Mouse (Mus musculus) limb, embryonic 13.5 days (tissue): ENCODE measurements around the gene Slc26a1. TPM values are rescaled to one million over a fixed set of nuclear protein-coding genes. Genes with fewer than 3 reads are reported as not detected.

ENCODE experiments used
- ATAC-seq: fragments of 200-750 bp; cut with Nextera tagmentation; 2 replicates; pipeline ENCODE4 v1.8.0; 2017; ENCODE audit warnings: low read depth, moderate number of reproducible peaks, moderate TSS enrichment; ENCODE audit not compliant: low FRiP score
- H3K27ac ChIP-seq: fragments of 300-500 bp; sonication (generic); 2 replicates; pipeline ENCODE4 v1.5.1; 2015; ENCODE audit warnings: inconsistent platforms, mild to moderate bottlenecking, moderate library complexity
- H3K27me3 ChIP-seq: fragments of 300-500 bp; sonication (generic); 2 replicates; pipeline ENCODE4 v1.6.1; 2015; ENCODE audit warnings: mild to moderate bottlenecking, inconsistent platforms
- H3K36me3 ChIP-seq: fragments of 300-500 bp; sonication (generic); 2 replicates; pipeline ENCODE4 v1.6.1; 2015; ENCODE audit warnings: inconsistent platforms, mild to moderate bottlenecking, moderate library complexity
- H3K4me1 ChIP-seq: fragments of 300-500 bp; sonication (generic); 2 replicates; pipeline ENCODE4 v1.6.1; 2015; ENCODE audit warnings: inconsistent platforms
- H3K4me2 ChIP-seq: fragments of 300-500 bp; sonication (generic); replicated peaks from 2 replicates; pipeline ENCODE4 v1.6.1; 2015; ENCODE audit warnings: inconsistent platforms, mild to moderate bottlenecking, moderate library complexity
- H3K4me3 ChIP-seq: fragments of 300-500 bp; sonication (generic); 2 replicates; pipeline ENCODE4 v1.5.1; 2015; ENCODE audit warnings: moderate library complexity, mild to moderate bottlenecking, inconsistent platforms
- H3K9ac ChIP-seq: fragments of 300-500 bp; sonication (generic); 2 replicates; pipeline ENCODE4 v1.6.1; 2015; ENCODE audit warnings: mild to moderate bottlenecking, inconsistent platforms
- H3K9me3 ChIP-seq: fragments of 300-500 bp; sonication (generic); 2 replicates; pipeline ENCODE4 v1.6.1; 2016; ENCODE audit warnings: inconsistent platforms
- WGBS: fragments of 180-500 bp; shearing (Covaris S2); methylation state at CpG from one replicate; pipeline ENCODE4 v1.1.7; 2015; 5-methylcytosine and 5-hydroxymethylcytosine counted together
- polyA plus RNA-seq: library from polyadenylated mRNA; unstranded; fragments of >200 nt; fragmentation: Nextera tagmentation; extraction: Ambion mirVana; gene quantifications from 2 replicates; pipeline ENCODE4 v1.2.1, GENCODE M21; 2015

The Slc26a1 gene
- polyA plus RNA-seq, 1 experiment from 2014 or later: 1.8 TPM

DNA sequence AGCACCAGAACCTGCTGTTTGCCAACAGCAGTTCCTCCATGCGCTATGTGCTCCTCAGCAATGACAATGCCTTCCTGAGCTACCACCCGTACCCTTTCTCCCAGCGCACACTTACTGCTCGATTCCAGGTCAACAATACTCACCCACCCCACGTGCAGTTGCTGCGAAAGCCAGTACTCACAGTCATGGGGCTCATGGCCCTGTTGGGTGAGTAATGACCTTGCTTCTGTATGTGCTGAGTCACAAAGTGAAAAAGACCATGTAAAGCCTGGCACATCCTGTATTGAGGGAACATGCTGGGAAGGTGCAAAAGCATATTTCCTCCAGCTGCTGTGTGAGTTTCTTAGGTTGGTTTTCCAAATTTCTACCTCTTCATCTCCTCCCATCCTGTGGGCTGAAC is 5.5 kb upstream of the Slc26a1 start:
- Histone ChIP-seq H3K4me3 (no peak overlapping the region), H3K4me1 (peaks cover 17% of the 10 kb centered on the region), H3K9me3 (no peaks in the 10 kb centered on the region), H3K9ac (no peak overlapping the region), H3K27me3 (no peaks in the 10 kb centered on the region), H3K4me2 (no peak overlapping the region), H3K27ac (no peak overlapping the region), H3K36me3 (peaks cover 25% of the 10 kb centered on the region; the same call in 1 of the 2 replicates)
- ATAC-seq: no peak
- WGBS: 91% methylated on average over 6 of the region's 6 CpGs

DNA sequence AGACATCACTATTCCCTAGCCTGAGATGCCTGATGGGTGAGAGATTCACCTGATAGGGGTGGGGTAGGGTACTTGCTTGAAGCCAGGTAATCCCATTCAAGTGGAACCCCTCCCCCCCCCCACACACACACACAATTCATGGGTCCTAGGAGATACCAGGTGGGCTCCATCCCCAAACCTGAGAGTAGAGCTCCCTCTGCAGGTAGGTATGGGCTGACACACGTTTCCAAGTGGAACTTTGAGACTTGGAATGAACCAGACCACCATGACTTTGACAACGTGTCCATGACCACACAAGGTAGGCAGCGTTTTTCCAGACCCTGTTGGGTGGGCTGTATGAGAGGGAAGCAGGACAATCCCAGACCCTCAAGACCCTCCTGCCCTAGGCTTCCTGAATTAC is 4.5 kb upstream of the Slc26a1 start:
- no peaks in the 10 kb centered on the region for H3K27me3 ChIP-seq
- H3K9me3 ChIP-seq: no peaks in the 10 kb centered on the region
- peaks cover 22% of the 10 kb centered on the region; the same call in 1 of the 2 replicates for H3K36me3 ChIP-seq
- no peak for ATAC-seq
- H3K4me3 ChIP-seq: no peak overlapping the region
- WGBS: 52% methylated on average over 3 of the region's 3 CpGs
- H3K9ac ChIP-seq: no peak overlapping the region
- no peak overlapping the region for H3K27ac ChIP-seq
- no peak overlapping the region for H3K4me2 ChIP-seq
- peaks cover 17% of the 10 kb centered on the region for H3K4me1 ChIP-seq

DNA sequence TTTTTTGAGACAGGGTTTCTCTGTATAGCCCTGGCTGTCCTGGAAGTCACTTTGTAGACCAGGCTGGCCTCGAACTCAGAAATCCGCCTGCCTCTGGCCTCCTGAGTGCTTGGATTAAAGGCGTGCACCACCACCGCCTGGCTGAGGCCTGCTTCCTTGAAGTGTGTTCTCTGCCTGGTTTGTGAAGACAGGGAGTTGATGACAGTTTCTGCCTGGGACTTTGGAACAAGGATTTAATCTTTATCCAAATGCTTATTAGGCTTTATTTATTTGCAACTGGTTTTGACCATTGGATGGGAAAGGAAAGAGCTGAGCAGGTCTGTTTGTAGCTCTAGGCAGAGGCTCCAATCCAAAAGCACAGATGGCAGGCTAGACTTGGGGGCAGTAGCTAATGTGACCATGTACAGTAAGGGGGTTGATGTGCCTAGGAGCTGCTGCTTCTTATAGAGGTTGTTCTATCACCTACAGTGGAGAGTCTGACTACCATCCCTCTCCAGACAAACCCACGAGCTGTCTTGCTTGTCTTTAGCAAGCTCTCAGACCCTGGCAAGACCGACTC is 3.0 kb upstream of the Slc26a1 start:
- no peak overlapping the region for H3K4me3 ChIP-seq
- no peaks in the 10 kb centered on the region for H3K27me3 ChIP-seq
- H3K9me3 ChIP-seq: no peaks in the 10 kb centered on the region
- H3K36me3 ChIP-seq: peaks cover 15% of the 10 kb centered on the region; the same call in 1 of the 2 replicates
- no peak overlapping the region for H3K4me2 ChIP-seq
- H3K4me1 ChIP-seq: peaks cover 20% of the 10 kb centered on the region
- no peak overlapping the region for H3K27ac ChIP-seq
- H3K9ac ChIP-seq: no peak overlapping the region
- ATAC-seq: no peak
- 92% methylated on average over 6 of the region's 6 CpGs for WGBS

DNA sequence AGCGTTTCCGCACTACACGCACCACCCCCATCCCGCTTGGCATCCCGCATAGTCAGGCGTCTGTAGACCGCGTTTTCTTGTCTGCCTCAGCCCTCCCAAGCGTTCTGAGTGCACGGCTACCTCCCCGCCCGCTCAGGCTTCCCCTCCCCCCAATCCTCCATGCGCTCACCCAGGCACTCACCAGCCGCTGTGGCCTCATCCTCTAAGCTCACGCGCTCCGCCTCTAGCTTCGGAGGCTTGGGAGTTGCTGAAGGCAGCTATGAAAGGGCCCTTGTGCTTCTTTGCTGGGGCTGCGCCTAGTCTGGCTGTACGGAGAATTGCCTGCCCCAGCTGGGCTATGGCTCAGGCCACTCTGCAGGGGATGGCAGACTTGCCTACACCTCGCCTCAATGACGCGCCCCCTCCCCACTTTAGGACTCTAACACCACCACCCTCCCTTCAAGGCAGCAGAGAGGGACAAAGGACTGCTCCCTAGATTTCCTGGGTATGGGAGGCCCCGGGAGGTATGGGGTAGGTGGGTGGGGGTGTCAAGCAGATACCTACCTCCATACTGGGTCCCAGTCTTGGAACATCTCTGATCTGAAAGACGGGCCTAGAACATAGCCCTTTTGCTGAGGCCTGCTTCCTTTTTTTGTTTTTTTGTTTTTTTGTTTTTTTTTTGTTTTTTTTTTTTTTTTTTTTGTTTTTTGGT is 2.4 kb upstream of the Slc26a1 start:
- Histone ChIP-seq H3K9ac (peak overlapping the region; percentile 62), H3K9me3 (no peaks in the 10 kb centered on the region), H3K4me1 (peaks cover 20% of the 10 kb centered on the region), H3K27ac (peak overlapping the region; percentile 89), H3K4me2 (peak overlapping the region; percentile 73), H3K4me3 (peak overlapping the region; percentile 42), H3K27me3 (no peaks in the 10 kb centered on the region), H3K36me3 (peaks cover 18% of the 10 kb centered on the region)
- peak; percentile 89 for ATAC-seq
- 3% methylated on average over 25 of the region's 25 CpGs for WGBS

DNA sequence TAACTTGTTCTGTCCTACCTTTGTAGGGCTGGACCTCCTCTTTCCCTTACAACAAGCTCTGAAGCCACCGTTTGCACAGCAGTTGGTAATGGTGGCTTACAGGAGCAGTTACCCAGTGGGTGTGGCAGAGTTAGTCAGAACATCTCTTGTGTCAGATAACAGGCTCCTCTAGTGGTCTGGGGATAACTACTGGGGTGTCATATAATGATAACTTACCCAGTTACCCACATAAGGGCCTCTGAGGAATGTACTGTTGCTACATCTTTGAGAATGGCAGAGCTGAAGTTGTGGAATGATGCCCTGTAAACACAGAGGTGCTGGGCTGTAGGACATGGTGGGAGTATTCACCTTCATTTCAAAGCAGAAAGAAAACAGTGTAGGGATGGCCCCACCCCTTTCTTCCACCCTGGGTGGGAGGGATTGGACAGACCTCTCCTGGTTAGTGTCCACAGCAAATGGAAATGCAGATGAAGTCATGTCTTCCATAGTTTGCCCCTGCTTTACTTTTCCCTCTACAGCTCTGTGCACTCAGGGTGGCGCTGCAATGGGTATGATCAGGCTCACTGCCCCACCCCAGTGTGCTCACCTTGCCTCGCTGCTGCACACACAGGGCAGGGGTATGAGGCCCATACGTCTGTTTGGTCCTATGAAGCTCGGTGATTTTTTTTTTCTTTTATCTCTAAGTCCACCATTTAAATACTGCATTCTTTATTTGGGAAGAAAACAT is 1.6 kb upstream of the Slc26a1 start:
- Histone ChIP-seq H3K9me3 (no peaks in the 10 kb centered on the region), H3K36me3 (peaks cover 25% of the 10 kb centered on the region), H3K4me3 (peak overlapping the region; percentile 42), H3K27ac (peak overlapping the region; percentile 89), H3K4me1 (peaks cover 20% of the 10 kb centered on the region), H3K4me2 (peak overlapping the region; percentile 73), H3K27me3 (no peaks in the 10 kb centered on the region), H3K9ac (peak overlapping the region; percentile 62)
- ATAC-seq: peak; percentile 45
- 15% methylated on average over 5 of the region's 5 CpGs for WGBS

DNA sequence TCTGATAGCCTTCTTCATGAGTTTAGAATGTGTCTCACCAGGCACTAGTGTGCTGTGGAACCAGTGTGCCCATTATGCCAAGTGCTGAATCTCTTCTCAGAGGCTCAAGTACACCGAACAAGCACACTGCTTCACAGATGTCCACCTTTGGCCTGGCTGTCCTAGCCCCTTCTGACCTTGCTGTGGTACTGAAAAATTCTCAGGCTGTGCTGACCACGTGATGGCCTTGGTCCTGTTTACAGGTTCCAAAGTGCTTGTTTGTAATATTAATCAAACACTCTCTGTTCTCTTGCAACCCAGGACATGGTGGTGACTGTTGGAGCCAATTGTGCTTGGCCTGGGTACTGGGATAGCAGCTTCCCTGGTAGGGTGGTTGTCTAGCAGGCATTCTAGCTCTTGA is 745 bp downstream of the Slc26a1 start:
- no peak overlapping the region for H3K4me3 ChIP-seq
- no peaks in the 10 kb centered on the region for H3K27me3 ChIP-seq
- no peak overlapping the region for H3K27ac ChIP-seq
- H3K9ac ChIP-seq: no peak overlapping the region
- H3K36me3 ChIP-seq: peaks cover 26% of the 10 kb centered on the region
- H3K9me3 ChIP-seq: no peaks in the 10 kb centered on the region
- H3K4me1 ChIP-seq: peaks cover 31% of the 10 kb centered on the region
- H3K4me2 ChIP-seq: no peak overlapping the region
- 82% methylated on average over 2 of the region's 2 CpGs for WGBS
- ATAC-seq: no peak

DNA sequence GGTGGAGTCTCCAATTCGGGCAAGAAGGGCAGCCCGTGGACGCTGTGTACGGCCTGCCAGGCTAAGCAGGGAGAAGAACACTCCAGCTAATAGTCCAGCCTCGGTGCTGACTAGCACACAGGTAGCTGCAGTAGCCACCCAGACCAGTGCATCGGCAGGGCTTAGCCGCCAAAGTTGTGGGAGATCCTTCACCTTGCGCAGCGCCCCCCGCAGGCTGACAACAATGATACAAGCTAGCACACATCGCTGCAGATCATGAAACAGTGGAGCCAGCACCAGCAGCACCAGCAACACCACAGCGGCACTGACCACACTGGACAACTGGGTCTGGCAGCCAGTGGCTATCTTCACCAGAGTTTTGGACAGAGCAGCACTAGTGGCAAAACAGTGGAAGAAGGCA is 3.6 kb downstream of the Slc26a1 start:
- H3K27ac ChIP-seq: no peak overlapping the region
- H3K4me2 ChIP-seq: no peak overlapping the region
- no peaks in the 10 kb centered on the region for H3K9me3 ChIP-seq
- peaks cover 26% of the 10 kb centered on the region for H3K36me3 ChIP-seq
- no peaks in the 10 kb centered on the region for H3K27me3 ChIP-seq
- H3K4me3 ChIP-seq: no peak overlapping the region
- ATAC-seq: no peak
- H3K4me1 ChIP-seq: peaks cover 30% of the 10 kb centered on the region
- WGBS: 91% methylated on average over 12 of the region's 12 CpGs
- no peak overlapping the region for H3K9ac ChIP-seq

DNA sequence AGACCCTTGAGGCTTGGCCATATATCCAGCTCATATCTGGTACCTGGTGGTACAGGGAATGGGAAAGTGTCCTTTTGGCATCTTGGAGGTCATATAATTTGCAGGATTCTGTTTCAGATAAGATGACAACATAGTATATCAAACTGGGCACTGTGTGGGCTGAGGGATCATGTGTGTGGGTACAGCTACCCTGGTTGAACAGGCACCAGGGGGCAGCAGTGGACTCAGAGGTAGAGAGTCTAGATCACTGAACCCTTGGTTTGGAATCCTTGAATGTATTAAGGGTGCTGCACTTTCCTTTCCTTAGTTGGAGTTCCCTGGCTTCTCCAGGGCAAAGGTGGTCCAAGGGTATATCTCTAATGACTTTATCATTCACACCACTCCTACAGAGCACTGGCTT is 4.6 kb downstream of the Slc26a1 start:
- Histone ChIP-seq H3K9me3 (no peaks in the 10 kb centered on the region), H3K27me3 (0 out of 2 replicates have a peak, but pooled peaks cover 3% of the 10 kb centered on the region), H3K4me3 (no peak overlapping the region), H3K9ac (no peak overlapping the region), H3K4me1 (peaks cover 25% of the 10 kb centered on the region), H3K36me3 (peaks cover 26% of the 10 kb centered on the region), H3K4me2 (no peak overlapping the region; the same call in 1 of the 2 replicates), H3K27ac (no peak overlapping the region)
- ATAC-seq: no peak

DNA sequence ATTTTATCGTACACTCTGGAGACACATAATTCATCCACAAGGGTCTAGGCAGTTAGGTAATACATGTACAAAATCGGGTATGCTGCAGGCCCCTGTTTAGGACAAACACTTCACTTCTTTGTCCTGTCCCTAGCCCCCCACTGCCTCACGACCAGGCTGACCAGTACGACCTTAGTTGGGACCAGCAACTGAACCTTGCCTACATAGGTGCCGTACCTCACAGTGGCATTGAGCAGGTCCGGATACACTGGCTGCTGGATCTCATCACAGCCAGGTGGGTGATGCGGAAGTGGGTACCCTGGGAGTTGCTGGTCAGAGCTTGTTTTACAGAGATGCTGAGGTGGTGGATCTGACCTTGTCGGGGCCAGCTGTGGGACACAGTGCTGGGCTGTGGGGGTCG is 5.4 kb downstream of the Slc26a1 start:
- peak overlapping the region; percentile 54 for H3K4me3 ChIP-seq
- H3K36me3 ChIP-seq: peaks cover 26% of the 10 kb centered on the region
- H3K4me2 ChIP-seq: peak overlapping the region; percentile 75
- H3K27ac ChIP-seq: no peak overlapping the region; the same call in 1 of the 2 replicates
- no peaks in the 10 kb centered on the region for H3K9me3 ChIP-seq
- peaks cover 25% of the 10 kb centered on the region for H3K4me1 ChIP-seq
- 0 out of 2 replicates have a peak, but pooled peaks cover 5% of the 10 kb centered on the region for H3K27me3 ChIP-seq
- peak overlapping the region; percentile 80; the same call in 1 of the 2 replicates for H3K9ac ChIP-seq
- no peak for ATAC-seq
- 77% methylated on average over 9 of the region's 9 CpGs for WGBS

DNA sequence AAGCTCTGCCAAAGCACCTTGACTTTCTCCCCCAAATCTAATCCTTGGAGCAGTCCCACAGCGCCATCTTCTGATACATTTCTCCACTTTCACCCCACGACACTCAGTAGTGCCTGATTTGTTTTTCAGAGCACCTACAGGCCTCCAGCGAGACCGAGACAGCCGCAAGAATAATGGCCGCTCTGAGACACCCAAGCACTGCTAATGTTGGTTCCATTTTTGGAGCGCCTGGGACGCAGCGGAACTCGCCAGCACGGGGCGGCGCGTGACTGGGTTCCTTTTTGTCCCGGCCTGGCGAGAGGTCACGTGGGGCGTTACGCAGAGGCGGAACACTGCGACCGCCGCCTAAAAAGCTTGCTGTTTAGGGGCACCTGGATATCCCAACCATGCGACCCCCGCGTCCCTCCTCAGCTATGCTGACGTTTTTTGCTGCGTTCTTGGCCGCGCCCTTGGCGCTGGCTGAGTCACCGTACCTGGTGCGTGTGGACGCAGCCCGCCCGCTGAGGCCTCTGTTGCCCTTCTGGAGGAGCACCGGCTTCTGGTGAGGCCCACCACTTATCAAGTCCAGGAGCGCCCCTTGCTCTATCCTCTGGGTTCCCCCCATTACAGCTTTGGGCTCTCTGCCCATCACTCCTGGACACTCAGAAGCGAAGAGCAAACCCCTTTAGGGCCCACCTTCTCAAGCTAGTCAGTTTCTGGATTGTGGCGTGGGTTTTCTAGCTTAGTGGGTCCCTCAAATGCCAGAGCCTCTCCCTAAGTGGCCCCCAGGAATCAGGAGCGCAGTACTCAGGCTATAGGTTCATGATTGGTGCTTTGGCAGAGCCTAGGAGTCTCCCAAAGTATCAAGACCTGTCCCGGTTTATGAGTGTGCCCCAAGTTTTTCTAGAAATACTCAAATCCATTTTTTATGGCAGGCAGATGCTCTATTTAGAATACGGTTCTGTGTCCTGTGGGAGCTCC is 6.1 kb downstream of the Slc26a1 start, which contains the start of gene Dgkq:
Gene Dgkq, minus strand, starts transcription at position 696 of the 960 bp plus-strand sequence.
- Histone ChIP-seq H3K9me3 (no peaks in the 10 kb centered on the region), H3K9ac (peak within 1 kb of the TSS; percentile 80), H3K4me1 (peaks cover 25% of the 10 kb centered on the region), H3K27ac (peak within 1 kb of the TSS; percentile 87), H3K27me3 (0 out of 2 replicates have a peak, but pooled peaks cover 9% of the 10 kb centered on the region), H3K36me3 (peaks cover 26% of the 10 kb centered on the region), H3K4me2 (peak within 1 kb of the TSS; percentile 75), H3K4me3 (peak within 1 kb of the TSS; percentile 54)
- ATAC-seq: peak; percentile 86
- 6% methylated on average over 43 of the region's 43 CpGs for WGBS

DNA sequence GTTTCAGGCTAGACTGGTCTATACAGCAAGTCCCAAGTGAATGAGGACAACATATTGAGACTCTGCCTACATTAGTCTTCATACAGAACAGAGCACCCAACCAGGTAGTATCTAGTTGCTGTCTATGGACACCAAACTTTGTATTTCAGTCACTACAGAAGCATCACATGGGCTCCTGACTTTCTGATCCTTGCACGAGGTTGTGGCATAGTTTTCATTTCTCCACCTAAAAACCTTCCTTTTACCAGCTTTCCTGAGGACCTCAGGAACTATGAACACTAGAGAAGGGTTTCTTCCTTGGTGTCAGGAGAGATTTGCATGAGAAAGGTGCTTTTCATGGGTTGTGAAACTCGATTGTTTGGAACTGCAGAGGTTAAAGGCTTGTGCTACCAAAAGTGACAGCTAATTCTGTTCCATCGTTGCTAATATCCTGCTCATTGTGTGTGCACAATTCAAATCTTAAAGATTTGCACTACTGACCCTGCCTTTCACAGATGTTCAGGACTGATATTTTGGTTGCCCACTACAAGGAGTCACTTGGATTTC is 6.9 kb downstream of the Slc26a1 start:
- Histone ChIP-seq H3K27me3 (0 out of 2 replicates have a peak, but pooled peaks cover 9% of the 10 kb centered on the region), H3K4me2 (peak overlapping the region; percentile 75), H3K27ac (peak overlapping the region; percentile 87), H3K4me3 (peak overlapping the region; percentile 54), H3K4me1 (peaks cover 22% of the 10 kb centered on the region), H3K9ac (peak overlapping the region; percentile 80), H3K36me3 (peaks cover 23% of the 10 kb centered on the region), H3K9me3 (no peaks in the 10 kb centered on the region)
- WGBS: 11% methylated on average over 3 of the region's 3 CpGs
- peak; percentile 30 for ATAC-seq
